Mouse (Mus musculus): Measurements from ENCODE around the gene Prdm1.

Gene Prdm1

DNA sequence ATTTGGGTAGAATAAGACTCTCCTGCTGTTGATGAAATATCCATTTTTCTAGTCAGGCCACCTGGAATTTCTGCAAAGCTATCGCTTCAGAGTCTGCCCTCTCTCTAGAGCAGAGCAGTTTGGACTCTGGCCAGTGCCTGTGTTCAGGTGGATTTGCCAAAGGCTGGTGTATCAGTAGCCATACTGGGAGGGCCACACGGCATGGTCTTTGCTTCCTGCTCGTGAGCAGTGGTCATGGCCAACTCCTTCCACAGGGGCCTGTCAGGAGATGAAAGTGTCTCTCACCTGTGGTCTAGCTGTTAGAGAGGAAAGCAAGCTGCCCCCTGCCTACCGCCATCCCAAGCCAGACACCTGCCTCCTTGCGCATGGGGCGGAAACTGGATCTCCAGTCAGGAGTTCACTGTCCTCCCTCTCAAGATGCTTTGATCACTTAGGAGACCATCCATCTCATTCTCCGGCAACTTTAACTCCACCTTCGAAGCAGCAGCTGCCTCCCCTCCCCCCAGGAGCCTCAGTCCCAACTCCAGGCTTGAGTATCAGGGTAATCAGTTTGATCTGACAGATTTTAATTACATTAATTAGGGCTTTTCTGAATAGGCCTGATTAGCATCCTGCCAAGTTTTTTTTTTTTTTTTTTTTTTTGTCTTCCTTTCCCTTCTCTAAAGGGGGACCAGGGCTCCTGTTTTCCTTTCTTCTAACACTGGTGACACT lies 35.3 kb downstream of the Prdm1 start:
- no peak for DNase-seq (ENCODE audit: low read depth)

DNA sequence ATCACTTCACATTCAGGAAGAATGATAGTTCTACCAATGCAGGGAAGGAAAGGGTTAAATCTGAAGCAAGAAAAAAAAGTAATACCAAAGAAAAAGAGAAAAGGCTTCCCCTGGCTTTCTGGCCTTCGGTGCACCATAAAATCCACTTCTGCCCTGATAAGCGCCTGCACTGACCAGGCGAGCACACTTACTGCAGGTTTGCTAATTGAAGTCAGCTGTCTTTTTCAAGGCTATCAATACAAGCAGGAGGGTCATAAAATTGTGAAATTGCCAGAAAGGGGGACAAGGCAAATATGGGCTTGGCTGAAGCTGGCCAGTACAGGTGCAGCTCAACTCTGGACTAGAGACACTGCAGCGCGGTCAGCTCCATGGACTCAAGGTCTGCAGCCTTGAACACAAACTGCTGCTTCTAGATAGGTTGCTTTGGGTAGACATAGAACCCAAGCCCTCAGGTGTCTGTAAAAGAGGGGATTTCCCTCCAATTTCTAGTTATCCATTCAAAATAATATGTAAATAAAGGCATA lies 37.3 kb downstream of the Prdm1 start:
- DNase-seq (ENCODE audit: low read depth), result no peak

DNA sequence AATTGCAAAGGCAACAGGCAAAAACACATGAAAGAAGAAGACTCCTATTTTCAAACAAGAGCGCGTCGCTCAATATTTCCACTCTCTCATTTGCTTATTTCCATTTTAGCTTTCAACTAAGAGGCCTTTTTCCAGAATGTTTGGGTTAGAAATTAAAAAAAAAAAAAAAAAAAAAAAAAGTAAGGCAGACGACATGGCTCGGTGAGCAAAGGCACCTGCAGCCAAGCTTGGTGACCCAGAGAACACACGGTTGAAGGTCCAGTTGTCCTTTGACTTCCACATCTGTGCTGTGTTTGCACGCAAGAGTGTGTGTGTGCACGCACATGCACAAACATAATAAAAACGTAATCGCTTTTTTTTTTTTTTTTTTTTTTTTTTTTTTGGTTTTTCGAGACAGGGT lies 41.2 kb downstream of the Prdm1 start:
- no peak for DNase-seq (ENCODE audit: low read depth)

DNA sequence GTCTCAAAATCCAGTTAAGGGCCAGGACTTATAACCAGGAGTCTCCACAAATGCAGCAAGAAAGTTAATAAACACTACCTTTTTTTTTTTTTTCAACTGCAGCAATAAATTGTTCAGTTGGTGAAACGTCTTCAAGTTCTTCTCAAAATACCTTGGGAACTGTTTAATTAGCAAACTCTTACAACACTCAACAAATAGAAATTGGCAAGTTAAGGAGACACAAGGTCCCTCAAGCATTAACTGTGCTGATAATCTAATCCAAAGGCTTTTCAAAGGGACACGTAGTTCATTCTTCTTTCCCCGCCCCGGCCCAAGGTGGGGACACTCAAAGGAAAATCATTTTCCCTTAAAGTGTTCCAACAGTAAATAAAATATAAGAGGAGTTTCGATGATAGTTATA lies 44.2 kb downstream of the Prdm1 start:
- no peak for DNase-seq (ENCODE audit: low read depth)

DNA sequence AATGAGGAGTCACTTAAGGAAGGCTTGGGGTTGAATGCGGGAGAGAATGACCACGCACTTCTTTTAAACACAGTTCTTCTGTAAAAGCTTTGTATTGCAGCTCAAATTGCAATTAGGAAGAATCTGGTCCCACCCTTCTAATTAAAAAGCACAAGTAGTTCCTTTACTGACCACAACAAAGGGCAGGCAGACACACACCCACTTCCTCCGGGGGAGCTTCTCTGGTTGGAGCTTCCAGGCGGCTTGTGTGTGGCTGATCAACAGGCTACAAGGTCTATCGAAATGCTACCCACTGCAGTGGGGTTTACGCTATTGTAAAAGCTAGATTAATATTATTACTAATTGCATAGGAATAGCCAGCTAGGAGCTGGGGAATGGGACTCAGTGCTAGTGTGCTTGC lies 45.2 kb downstream of the Prdm1 start:
- DNase-seq (ENCODE audit: low read depth), result peak; percentile 78

DNA sequence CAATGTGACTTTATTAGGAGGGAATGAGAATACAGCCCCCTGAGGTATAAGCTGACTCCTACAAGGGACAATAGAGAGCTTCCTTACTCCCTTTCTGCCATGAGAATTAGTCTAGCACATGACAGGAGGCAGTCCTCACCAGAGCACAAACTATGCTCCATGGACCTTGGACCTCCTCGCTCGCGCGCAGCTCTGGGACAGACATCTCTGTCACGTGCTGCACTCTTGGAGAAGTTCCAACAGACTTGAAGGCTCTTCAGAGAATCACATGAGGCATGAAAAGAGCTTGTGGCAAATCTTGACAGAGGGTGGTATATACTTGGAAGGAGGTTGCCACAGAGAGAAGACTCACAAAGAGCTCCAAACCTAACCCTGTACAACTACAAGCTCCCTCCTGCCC lies 46.9 kb downstream of the Prdm1 start:
- no peak for DNase-seq (ENCODE audit: low read depth)

DNA sequence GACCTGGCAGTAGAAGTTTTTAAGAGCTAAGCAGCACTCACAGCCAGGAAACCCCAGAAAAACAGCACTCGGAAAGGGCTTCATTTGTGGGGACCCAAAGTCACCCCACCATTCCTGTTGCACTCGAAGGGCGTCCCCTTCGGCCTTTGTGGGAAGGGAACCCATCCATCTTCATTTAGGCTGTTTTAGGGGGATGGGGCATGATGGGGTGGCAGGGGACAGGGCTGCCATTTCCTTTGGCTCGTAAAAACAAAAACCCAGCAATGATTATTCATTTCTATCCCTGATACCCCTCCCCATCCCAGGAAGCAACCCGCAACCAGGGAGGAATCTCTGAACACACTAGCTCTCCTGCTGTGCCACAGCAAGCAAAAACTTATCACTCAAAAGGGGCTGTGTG lies 49.0 kb downstream of the Prdm1 start:
- no peak for DNase-seq (ENCODE audit: low read depth)

DNA sequence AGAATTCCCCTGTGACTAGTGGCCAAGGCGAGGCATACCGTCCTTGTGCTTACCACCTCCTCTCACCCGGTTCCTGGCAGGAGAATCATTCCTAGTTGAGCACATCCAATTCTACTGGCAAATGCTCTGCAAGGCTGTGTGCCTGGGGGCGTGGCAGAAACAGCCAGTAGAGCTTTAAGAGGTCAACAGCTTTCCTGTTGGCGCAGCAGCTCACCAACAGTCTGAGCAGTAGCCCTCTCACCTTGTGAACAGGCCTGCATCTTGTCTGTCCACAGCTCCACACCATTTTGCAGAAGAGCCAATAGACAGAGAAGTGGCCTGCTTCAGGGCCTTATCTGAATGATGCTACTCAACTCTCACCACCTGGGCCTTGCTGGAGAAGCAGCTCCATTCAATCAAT lies 50.2 kb downstream of the Prdm1 start:
- no peak for DNase-seq (ENCODE audit: low read depth)

DNA sequence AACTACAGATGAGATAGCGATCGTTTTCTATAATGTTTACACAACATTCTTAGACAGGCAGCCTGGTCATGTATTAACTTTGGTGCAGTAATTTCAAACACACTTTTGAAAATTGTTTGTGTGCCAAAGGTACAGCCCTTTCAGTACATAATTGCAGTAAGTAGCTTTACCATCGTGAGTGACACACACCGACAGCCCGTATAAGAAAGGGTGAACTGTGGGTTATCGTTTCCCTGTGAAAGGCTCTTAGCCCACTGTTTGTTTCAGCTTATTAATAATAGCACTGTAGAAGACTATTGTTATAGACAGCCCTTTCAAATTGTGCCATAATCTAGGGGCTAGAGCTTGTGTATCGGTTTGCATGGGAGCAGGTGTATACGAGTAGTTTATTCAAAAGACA lies 51.1 kb downstream of the Prdm1 start:
- DNase-seq (ENCODE audit: low read depth), result no peak

DNA sequence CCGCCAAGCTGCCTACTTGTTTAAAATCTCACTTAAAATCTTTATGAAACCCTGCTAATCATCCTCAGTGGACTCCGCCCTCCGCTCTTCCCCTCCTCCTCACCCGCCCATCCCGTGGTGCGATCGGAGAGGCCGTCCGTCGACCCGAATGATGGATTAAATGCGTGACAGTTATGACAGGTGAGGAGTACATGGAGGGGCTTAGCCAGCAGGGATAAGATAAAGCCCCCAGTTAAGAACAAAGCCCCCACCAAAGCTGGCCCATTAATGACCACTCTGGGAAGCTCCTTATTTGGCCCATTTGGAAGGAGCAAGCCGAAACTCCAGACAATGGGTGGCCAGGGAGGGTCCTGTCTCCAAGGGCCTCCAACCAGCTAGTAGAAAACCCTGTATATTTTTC lies 51.8 kb downstream of the Prdm1 start:
- no peak for DNase-seq (ENCODE audit: low read depth)

DNA sequence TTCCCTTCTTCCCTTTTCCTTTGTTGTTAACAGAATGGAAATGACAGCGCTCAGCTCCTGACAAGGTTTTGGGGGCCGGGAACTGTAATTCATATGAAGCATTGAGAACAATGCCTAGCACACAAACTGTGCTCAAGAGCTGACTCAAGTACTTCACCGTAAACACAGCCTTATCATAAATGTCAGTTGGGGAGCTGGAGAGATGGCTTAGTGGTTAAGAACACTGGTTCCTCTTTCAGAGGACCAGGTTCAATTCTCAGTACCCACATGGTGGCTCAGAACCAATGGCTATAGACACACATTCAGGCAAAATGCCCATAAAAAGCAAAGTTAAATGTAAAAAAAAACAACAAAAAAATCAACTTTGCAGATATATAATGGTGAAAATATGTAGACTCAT lies 52.9 kb downstream of the Prdm1 start:
- DNase-seq (ENCODE audit: low read depth), result no peak

DNA sequence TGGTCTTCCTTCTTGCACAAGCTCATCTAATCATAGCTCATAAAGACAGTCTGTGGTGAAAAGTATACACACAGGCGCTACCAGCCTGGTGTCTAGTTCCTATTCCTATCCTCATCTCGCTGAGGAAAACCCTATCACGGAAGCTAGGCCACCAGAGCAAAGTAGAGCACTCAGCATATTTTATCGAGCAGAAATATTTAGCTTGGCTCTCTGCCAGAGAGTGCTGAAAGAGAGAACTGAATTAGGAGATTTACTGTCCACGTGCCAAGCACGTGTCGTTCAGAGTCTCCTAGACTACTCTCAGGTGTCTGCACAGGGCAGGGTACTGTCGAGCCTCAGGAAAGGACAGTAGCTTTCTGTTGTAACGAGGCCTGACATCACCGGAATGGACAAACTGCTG lies 54.0 kb downstream of the Prdm1 start:
- no peak for DNase-seq (ENCODE audit: low read depth)

DNA sequence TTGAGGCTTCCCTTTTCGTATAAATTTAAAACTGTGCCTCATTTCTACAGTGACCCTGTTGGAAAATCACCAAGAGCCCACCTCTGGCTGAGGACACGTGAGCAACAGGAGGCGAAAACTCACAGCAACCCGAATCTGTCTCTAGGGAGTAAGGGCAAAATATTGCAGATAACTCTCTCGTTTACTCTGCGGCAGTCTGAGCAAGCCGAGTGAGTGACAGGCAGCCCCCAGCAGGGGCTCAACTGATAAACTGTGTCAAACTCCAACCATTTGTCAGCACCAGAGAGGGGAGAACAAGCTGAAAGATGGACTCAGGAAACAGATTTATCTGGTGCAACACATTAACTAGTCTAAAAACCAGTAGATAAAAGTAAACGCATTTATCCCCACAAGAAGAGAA lies 62.7 kb downstream of the Prdm1 start:
- DNase-seq (ENCODE audit: low read depth), result no peak

DNA sequence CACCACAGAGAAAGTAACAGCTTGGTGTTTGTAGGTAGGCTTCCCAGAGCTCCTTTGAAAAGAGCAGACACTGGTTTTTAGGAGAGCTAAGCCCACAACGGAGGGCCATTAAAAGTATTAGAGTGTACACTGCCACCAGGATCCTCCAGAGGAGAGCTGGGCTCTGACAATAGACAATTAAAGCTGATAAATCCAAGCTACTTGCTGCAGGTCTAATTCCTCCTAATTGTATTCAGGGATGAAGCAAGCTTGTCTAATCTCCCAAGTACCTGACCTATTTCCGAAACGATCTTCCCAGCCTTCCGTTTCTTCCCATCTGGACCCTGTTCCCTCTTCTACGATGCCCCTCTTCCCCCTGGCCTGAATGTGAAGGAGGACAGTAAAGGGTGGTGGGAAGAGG lies 63.7 kb downstream of the Prdm1 start:
- no peak for DNase-seq (ENCODE audit: low read depth)

DNA sequence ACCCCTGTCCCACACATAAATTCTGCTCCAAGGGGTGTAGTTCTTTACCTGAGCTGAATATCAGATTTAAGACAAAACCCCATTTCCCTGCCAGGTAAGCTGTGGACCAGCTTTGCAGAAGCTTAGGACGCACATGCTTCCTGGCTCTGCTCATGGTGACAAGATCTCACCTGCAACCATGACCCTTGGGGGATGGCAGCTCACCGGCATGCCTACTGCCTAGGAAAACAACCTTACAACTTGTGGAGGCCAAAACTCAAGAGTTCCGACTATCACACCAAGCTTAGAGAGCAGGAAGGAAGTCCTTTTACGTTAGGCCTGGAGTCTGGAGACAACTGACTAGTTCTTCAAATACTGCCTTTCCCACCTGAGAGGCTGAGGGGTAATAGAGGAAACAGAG lies 64.4 kb downstream of the Prdm1 start:
- no peak for DNase-seq (ENCODE audit: low read depth)

DNA sequence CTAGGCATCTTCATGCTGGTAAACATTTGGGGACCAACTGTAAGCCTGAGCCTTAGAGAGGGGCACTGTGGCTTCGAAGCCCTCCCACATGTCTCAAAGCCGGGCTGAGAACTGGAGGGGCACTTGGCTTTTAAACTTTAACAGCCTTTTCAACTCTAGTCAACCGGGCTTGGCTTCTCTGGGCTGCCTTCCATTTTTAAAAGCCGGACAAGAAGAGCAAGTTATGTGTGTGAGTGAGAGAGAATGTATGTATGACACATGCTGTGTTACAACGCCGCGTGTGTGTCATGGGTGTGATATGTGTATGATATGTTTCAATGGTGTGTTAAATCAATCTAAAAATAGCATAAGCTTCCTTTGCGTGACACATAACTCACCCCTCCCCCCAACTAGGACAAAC lies 66.0 kb downstream of the Prdm1 start:
- no peak for DNase-seq (ENCODE audit: low read depth)

DNA sequence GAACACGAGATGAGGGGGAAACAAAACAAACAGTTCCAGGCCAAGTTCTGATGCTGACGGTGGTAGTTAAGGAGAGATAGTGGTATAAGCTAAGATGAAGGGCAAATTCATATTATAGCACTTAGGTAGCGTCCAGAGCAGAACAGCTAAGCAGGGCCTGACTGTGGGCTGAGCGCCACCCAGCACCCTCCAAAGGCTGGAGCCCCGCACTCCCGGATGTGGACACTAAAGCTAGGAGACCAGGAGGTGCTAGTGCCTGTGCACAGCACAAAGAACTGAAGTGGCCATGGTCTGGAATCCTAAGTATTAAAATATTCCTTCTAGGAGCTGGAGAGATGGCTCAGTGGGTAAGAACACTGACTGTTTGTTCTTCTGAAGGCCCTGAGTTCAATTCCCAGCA lies 67.2 kb downstream of the Prdm1 start:
- no peak for DNase-seq (ENCODE audit: low read depth)

DNA sequence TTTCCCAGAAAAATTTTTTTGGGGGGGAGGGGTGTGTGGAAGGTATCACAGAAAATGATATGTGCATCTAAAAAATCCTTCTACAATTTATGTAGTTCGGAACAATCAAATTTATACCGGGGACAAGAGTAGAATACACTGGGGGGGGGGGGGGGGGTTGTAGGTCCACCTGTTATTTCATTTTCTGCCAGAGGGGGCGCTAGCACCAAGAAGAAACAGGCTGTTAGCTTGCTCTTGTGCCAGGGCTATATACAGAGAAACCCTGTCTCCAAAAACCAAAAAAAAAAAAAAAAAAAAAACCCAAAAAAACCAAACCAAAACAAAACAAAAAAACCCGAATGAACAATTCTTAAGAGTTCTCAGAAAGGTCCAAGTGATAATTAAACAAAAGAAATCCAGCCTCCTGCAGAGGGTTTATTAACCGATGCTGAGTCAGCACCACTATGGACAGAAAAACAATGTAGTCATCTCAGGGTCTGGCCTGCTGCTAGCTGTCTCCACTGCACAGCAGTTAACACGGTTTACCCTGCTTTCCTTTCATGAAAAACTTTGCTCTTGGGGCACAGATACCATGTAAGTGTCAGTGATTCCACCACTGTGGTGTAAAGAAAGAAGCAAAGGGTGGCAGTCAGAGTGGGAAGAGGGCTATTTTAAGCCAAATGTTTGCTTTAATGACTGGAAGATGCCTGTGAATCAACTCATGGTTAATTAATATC lies 68.0 kb downstream of the Prdm1 start:
- peak; percentile 82 for DNase-seq (ENCODE audit: low read depth)

DNA sequence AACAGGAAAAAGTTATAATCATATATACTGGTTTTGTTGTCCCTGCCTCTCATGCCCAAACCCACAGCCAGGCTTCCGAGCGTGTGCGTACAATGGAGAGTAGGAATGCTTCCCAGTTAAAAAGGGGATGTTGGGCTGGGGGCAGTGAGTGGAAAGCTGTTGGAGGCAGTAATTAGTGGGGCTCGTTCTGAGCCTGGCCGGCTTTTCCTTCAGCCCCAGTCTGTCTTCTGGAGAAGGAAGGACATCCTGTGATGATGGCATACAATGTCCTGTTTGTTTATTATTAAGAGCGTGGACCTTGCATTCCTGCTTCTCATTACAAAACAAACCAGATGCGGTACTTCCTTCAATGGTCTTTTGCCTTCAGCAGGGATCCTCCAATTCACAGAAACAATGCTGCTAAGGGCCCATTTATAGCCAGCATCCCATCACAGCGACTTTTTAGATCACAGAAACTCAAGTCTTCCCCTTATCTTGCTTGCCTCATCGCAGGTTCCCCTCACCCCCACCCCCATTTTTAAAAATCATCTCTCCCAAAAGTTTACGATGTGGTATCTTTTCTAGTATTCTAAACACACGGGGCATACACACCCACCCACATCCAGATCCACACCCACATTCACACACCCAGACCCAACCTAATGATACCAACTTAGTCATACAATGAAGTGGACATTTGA lies 68.8 kb downstream of the Prdm1 start:
- no peak for DNase-seq (ENCODE audit: low read depth)

DNA sequence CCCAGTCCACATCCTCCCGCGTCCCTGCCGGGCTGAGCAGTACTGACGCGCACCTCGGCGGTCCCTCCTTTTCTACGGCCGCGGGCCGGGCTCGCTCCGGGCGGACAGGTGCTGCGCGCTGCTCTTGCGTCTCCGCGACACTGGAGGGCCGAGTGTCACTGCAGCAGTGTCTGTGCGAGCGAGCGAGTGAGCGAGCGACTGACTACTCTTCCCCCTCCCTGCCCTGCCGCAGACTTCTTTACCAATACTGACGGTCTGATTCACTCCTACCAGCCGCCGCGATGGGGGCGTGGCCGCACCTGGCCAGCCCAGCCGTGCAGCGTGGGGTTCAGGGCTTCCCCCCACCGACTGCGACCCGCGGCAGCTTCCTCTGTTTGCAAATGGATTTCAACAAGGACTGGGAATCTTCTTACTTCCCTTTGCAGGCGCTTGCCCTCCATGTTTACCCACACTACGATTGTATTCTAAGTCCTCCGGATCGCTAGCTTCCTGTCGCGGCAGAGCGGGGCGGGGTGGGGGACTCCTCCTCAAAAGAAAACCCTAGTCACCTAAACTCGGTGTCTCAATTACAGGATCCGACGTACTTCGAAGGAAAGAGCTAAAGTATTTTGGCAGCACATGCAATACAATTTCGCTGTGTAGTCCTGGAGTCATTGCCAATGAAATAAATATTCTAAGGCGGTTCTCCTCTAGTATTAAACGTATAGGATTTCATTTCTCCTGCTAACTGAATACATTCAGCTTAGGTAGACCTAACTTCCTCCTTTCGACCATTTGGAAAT lies 69.6 kb downstream of the Prdm1 start:
- DNase-seq (ENCODE audit: low read depth), result peak; percentile 88

DNA sequence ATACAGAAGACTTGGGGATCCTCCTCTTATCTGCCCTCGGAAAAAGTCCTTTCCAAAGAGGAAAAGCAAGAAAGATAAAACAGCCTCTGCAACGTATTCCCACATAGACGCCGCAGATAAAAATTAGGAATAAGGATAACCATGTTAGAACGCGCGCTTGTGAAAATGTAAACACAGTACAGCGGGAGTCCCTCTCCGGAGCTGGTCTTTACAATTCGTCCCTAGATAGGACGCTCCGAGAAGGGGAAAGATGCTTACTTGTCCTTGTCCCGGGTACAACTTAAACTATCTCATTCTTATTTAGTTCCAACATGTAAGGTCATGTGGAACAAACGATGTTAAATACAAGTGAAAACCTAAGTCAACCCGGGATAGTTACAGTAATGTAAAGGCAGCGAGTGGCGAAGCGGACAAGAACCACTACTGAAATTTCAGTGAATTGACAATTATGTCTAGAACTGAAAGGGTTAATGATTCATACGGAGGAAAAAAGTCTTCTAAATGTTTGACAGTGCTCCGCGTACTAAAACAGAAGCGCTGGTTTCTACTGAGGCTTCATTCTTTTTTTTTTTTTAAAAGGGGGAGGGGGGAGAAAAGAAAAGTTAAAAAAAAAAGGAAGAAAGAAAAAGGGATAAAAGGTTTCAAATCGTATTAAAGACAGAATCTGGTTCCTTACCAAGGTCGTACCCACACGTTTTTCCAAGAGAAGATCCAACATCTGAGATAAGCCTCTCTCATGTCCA lies 70.3 kb downstream of the Prdm1 start:
- peak; percentile 49 for DNase-seq (ENCODE audit: low read depth)

All from naive thymus-derived CD4-positive, alpha-beta T cell, adult 2 months (primary cell).